Mouse (Mus musculus) ES-E14 (cell line): ENCODE measurements around the gene Nrde2.

Source experiments
- CHD2 ChIP-seq: IDR thresholded peaks from 2 replicates; pipeline ENCODE4 v1.6.1; 2014; ENCODE audit warnings: mild to moderate bottlenecking, low read depth, low read length, inconsistent platforms
- HCFC1 ChIP-seq: IDR thresholded peaks from 2 replicates; pipeline ENCODE4 v1.6.1; 2012; ENCODE audit warnings: low read length, inconsistent platforms, borderline replicate concordance; ENCODE audit not compliant: insufficient read depth
- MAFK ChIP-seq: IDR thresholded peaks from 2 replicates; pipeline ENCODE4 v1.6.1; 2014; ENCODE audit warnings: mild to moderate bottlenecking, low read depth, low read length, inconsistent platforms; ENCODE audit not compliant: insufficient read depth
- ZC3H11A ChIP-seq: IDR thresholded peaks from 2 replicates; pipeline ENCODE4 v1.6.1; 2012; ENCODE audit warnings: low read depth, mild to moderate bottlenecking, inconsistent platforms, low read length, borderline replicate concordance
- ZNF384 ChIP-seq: IDR thresholded peaks from 2 replicates; pipeline ENCODE4 v1.6.1; 2012; ENCODE audit warnings: low read depth, low read length, inconsistent platforms

GRCm38 (mm10) chr12:100194181-100194580, 34.7 kb upstream of the Nrde2 start:
- TF ChIP-seq ZC3H11A: no peak
- no peak for TF ChIP-seq CHD2
- TF ChIP-seq HCFC1: no peak
- TF ChIP-seq MAFK: no peak
- TF ChIP-seq ZNF384: no peak
